9 mouse cellular contexts compared by ENCODE assay signal in genomic region chr4:133879145-133879902, GRCm38 (mm10). TPM values are rescaled to one million over a fixed set of nuclear protein-coding genes. Genes with fewer than 3 reads are reported as not detected.
DNase-seq lines count a peak whose midpoint lies in the region; ATAC-seq and TF ChIP-seq lines count a peak whose summit lies in the region.
"Had no signal": no experiment of that assay in that cellular context is flagged by ENCODE, and none has a peak within 500 bp of the region (broad histone marks: within the 10 kb centered on the region; RNA-seq: fewer than 3 reads in every experiment).

No protein-coding gene starts in this region.

- ATAC-seq in heart, embryonic 11.5 days (replicated peaks; ENCODE audit: insufficient number of reproducible peaks, low FRiP score, low TSS enrichment), result no peak

- no peak for TF ChIP-seq POLR2A in ES-Bruce4 (IDR thresholded peaks at IDR 0.05; ENCODE audit: insufficient read depth, low read length)
- peak; percentile 2; the same call in 1 of the 2 replicates for TF ChIP-seq POLR2A in small intestine, adult 2 months (IDR thresholded peaks at IDR 0.05; ENCODE audit: low read depth, low read length)

- DNase-seq in heart, adult 18-20 months, result no peak
- peak; percentile 53 for DNase-seq in liver
- DNase-seq in left cerebral cortex, adult 9 months (ENCODE audit: low spot score in 2 of 2), result no peak
- DNase-seq in left cerebral cortex, adult 2 months (ENCODE audit: extremely low spot score in 1 of 2, low spot score in 2 of 2), result no peak
- no peak for DNase-seq in embryo, embryonic 10 days (ENCODE audit: low spot score)

- no peak overlapping the region for H3K9ac ChIP-seq in heart, embryonic 11.5 days (ENCODE audit: low read depth, low read length)
- H3K9ac ChIP-seq in ES-Bruce4 (ENCODE audit: low read depth, poor library complexity, severe bottlenecking), result no peak overlapping the region
- H3K9ac ChIP-seq: heart, embryonic 13.5 days had no signal

- no peaks in the 10 kb centered on the region for H3K9me3 ChIP-seq in heart, embryonic 11.5 days (replicated peaks; ENCODE audit: control insufficient read depth, low read length)
- H3K9me3 ChIP-seq in ES-Bruce4 (replicated peaks; ENCODE audit: control insufficient read depth, insufficient read depth, low read length, poor library complexity, severe bottlenecking), result no peaks in the 10 kb centered on the region
- H3K9me3 ChIP-seq: heart, embryonic 13.5 days had no signal

- no peaks in the 10 kb centered on the region for H3K27me3 ChIP-seq in heart, embryonic 11.5 days (ENCODE audit: control insufficient read depth, insufficient read depth, low read length)
- no peaks in the 10 kb centered on the region for H3K27me3 ChIP-seq in ES-Bruce4 (ENCODE audit: control insufficient read depth, insufficient read depth, low read length, poor library complexity, severe bottlenecking)
- H3K27me3 ChIP-seq in small intestine, adult 2 months (ENCODE audit: control insufficient read depth, insufficient read depth, low read length), result no peaks in the 10 kb centered on the region
- H3K27me3 ChIP-seq: heart, embryonic 13.5 days had no signal

- no peak overlapping the region for H3K4me2 ChIP-seq in heart, embryonic 11.5 days
- H3K4me2 ChIP-seq: heart, embryonic 13.5 days had no signal

- 48% methylated on average over 12 of the region's 12 CpGs for WGBS in heart, embryonic 11.5 days (ENCODE audit: insufficient replicate concordance)
- WGBS in small intestine, adult 2 months, result 19% methylated on average over 12 of the region's 12 CpGs

- TF ChIP-seq EP300 in ES-Bruce4 (IDR thresholded peaks at IDR 0.05; ENCODE audit: insufficient read depth, low read depth, low read length), result no peak

- TF ChIP-seq CTCF in ES-Bruce4 (IDR thresholded peaks at IDR 0.05; ENCODE audit: low read depth, low read length), result no peak
- TF ChIP-seq CTCF in small intestine, adult 2 months (IDR thresholded peaks at IDR 0.05; ENCODE audit: extremely low read depth, insufficient read length, insufficient replicate concordance, low read depth, low read length), result no peak
- TF ChIP-seq CTCF in left cerebral cortex, adult 2 months (IDR thresholded peaks at IDR 0.05), result no peak

- H3K27ac ChIP-seq in heart, embryonic 11.5 days (ENCODE audit: low read depth, low read length), result 0 out of 2 replicates have a peak overlapping the region, but pooled peaks have one; percentile 29
- peak overlapping the region; percentile 55 for H3K27ac ChIP-seq in ES-Bruce4 (ENCODE audit: insufficient read depth, low read length)
- peak overlapping the region; percentile 94 for H3K27ac ChIP-seq in small intestine, adult 2 months (ENCODE audit: insufficient read depth, low read depth, low read length)
- H3K27ac ChIP-seq in left cerebral cortex, adult 2 months, result no peak overlapping the region
- H3K27ac ChIP-seq: heart, embryonic 13.5 days had no signal

- no peak overlapping the region for H3K4me3 ChIP-seq in heart, embryonic 11.5 days (ENCODE audit: low read depth, low read length)
- H3K4me3 ChIP-seq in ES-Bruce4 (ENCODE audit: low read depth, low read length), result no peak overlapping the region
- H3K4me3 ChIP-seq in small intestine, adult 2 months (ENCODE audit: low read depth, low read length), result no peak overlapping the region
- H3K4me3 ChIP-seq in left cerebral cortex, adult 2 months, result no peak overlapping the region
- H3K4me3 ChIP-seq: heart, embryonic 13.5 days had no signal

- H3K4me1 ChIP-seq in heart, embryonic 11.5 days (ENCODE audit: control insufficient read depth, insufficient read depth, low read length), result peaks cover 43% of the 10 kb centered on the region
- H3K4me1 ChIP-seq in ES-Bruce4 (ENCODE audit: control insufficient read depth, insufficient read depth, low read length), result peaks cover 6% of the 10 kb centered on the region
- peaks cover 39% of the 10 kb centered on the region for H3K4me1 ChIP-seq in small intestine, adult 2 months (ENCODE audit: control insufficient read depth, insufficient read depth, insufficient read length, low read length)

- intact Hi-C loops in left cerebral cortex, adult 2 months (cut with DNase I), result no loop called here

- H3K36me3 ChIP-seq in heart, embryonic 11.5 days (ENCODE audit: control insufficient read depth, insufficient read depth, low read length), result no peaks in the 10 kb centered on the region
- no peaks in the 10 kb centered on the region; the same call in 1 of the 2 replicates for H3K36me3 ChIP-seq in ES-Bruce4 (ENCODE audit: control insufficient read depth, insufficient read depth, low read length, poor library complexity, severe bottlenecking)
- peaks cover 43% of the 10 kb centered on the region for H3K36me3 ChIP-seq in small intestine, adult 2 months (ENCODE audit: control insufficient read depth, insufficient read depth, low read length)

RNA-seq across cellular contexts. Expression of gene Rps6ka1, which starts 8.3 kb away (rescaled TPM):
- polyA plus RNA-seq in heart, embryonic 11.5 days (2014; fragmentation: Nextera tagmentation; extraction: Ambion mirVana), result 20.9 and 23.1 TPM in 2 replicates
- total RNA-seq in heart, adult 18-20 months (2021), result 1 to 10 TPM; 4.4 to 6.2 TPM
- 73.2 and 86.4 TPM in 2 replicates for polyA plus RNA-seq in ES-Bruce4 (2011; ENCODE audit: insufficient read depth, insufficient read length, low read depth, missing spikeins)
- polyA plus RNA-seq in small intestine, adult 2 months (2012; rRNA removed), result 91.5 and 220 TPM in 2 replicates
- 10 to 100 TPM; 11.8 to 12.6 TPM for total RNA-seq in left cerebral cortex, adult 2 months (2021)
